Comparison of ENCODE assay signal across 9 mouse cellular contexts in the genomic region with DNA sequence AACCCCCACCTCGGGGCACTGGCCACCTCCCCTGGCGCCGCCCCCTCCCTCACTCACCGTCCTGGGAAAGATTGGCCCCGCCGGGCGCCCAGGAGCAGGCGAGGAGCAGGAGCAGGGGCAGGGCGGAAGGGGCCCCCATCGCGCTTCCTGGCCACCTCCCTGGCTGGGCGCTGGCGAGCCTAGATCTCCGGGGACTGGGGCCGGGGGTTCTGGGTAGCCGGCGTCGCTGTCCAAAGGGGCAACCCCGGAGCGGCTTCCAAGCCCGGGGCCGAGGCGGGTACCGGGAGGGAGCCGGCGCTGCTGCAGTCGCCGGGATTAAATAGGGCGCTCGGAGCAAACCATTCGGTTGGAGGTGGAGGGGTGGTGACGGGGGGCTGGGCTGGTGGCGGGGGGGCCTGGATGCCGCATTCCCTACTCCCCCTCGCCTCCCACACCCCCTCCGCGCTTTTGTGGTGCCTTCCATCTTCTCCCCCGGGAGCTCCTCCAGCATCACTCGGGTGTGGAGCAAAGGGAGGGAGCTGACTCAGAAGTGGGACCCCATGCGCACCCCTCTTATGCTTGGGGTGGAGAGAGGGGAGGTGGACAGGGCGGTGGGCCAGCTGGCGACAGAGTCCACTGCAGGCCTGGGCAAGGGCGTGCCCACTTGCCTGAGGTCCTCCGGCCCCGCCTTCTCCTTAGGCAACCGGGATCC. TPM values are rescaled to one million over a fixed set of nuclear protein-coding genes. Genes with fewer than 3 reads are reported as not detected.
A peak's percentile ranks its signal among the peaks of the same experiment; 100 is the strongest.
DNase-seq lines count a peak whose midpoint lies in the region; ATAC-seq and TF ChIP-seq lines count a peak whose summit lies in the region.
"Had no signal": no experiment of that assay in that cellular context is flagged by ENCODE, and none has a peak within 500 bp of the region (broad histone marks: within the 10 kb centered on the region; RNA-seq: fewer than 3 reads in every experiment).

A gene (minus strand): TSS at position 340 of the 691 bp plus-strand sequence.

- peak; percentile 42 for DNase-seq in lung, embryonic 14.5 days
- DNase-seq in lung, adult 2 months, result no peak
- DNase-seq in gastrocnemius, adult 2 months, result peak; percentile 73
- peak; percentile 81 for DNase-seq in right cerebral cortex, postnatal 25 days
- no peak for DNase-seq in ovary, adult 18-20 months (ENCODE audit: low spot score)

- H3K4me3 ChIP-seq in lung, embryonic 14.5 days (ENCODE audit: low read depth, low read length), result peak within 1 kb of the TSS; percentile 50
- no peak within 1 kb of the TSS for H3K4me3 ChIP-seq in lung, adult 2 months (replicated peaks; ENCODE audit: extremely low read depth, low read depth, low read length)
- H3K4me3 ChIP-seq in gastrocnemius, adult 2 months, result peak within 1 kb of the TSS; percentile 71
- H3K4me3 ChIP-seq in intestine, postnatal 0 days (ENCODE audit: low read depth, low read length), result peak within 1 kb of the TSS; percentile 37
- peak within 1 kb of the TSS; percentile 26 for H3K4me3 ChIP-seq in liver, embryonic 15.5 days (replicated peaks)

- H3K9ac ChIP-seq in lung, embryonic 14.5 days, result peak within 1 kb of the TSS; percentile 38
- H3K9ac ChIP-seq in intestine, postnatal 0 days (ENCODE audit: low read depth, low read length), result peak within 1 kb of the TSS; percentile 40; the same call in 1 of the 2 replicates
- H3K9ac ChIP-seq in liver, embryonic 15.5 days, result no peak within 1 kb of the TSS

- TF ChIP-seq POLR2A in lung, adult 2 months (IDR thresholded peaks at IDR 0.05; ENCODE audit: borderline replicate concordance, extremely low read depth, low read depth, low read length), result no peak

- no peak within 1 kb of the TSS for H3K27ac ChIP-seq in lung, embryonic 14.5 days (ENCODE audit: low read depth)
- peak within 1 kb of the TSS; percentile 67 for H3K27ac ChIP-seq in gastrocnemius, adult 2 months
- H3K27ac ChIP-seq in intestine, postnatal 0 days (ENCODE audit: low read depth, low read length), result no peak within 1 kb of the TSS
- no peak within 1 kb of the TSS for H3K27ac ChIP-seq in liver, embryonic 15.5 days (replicated peaks)
- H3K27ac ChIP-seq: macrophage had no signal

- intact Hi-C loops in gastrocnemius, adult 2 months (cut with DNase I), result no loop called here

- peak within 1 kb of the TSS; percentile 90 for H3K4me2 ChIP-seq in lung, embryonic 14.5 days
- H3K4me2 ChIP-seq in intestine, postnatal 0 days (replicated peaks; ENCODE audit: low read depth), result peak within 1 kb of the TSS; percentile 65
- peak within 1 kb of the TSS; percentile 40 for H3K4me2 ChIP-seq in liver, embryonic 15.5 days

- H3K9me3 ChIP-seq in lung, embryonic 14.5 days (ENCODE audit: low read depth, low read length), result no peaks in the 10 kb centered on the region
- H3K9me3 ChIP-seq in intestine, postnatal 0 days (ENCODE audit: control insufficient read depth), result no peaks in the 10 kb centered on the region
- no peaks in the 10 kb centered on the region for H3K9me3 ChIP-seq in liver, embryonic 15.5 days (replicated peaks)

- no peak for TF ChIP-seq CTCF in lung, embryonic 14.5 days (IDR thresholded peaks at IDR 0.05; ENCODE audit: low read depth)
- no peak for TF ChIP-seq CTCF in lung, adult 2 months (IDR thresholded peaks at IDR 0.05; ENCODE audit: insufficient read depth, low read length)
- TF ChIP-seq CTCF in gastrocnemius, adult 2 months (IDR thresholded peaks at IDR 0.05), result no peak
- no peak for TF ChIP-seq CTCF in intestine, postnatal 0 days (IDR thresholded peaks at IDR 0.05; ENCODE audit: low read depth)

- H3K36me3 ChIP-seq in lung, embryonic 14.5 days (ENCODE audit: insufficient read depth), result no peaks in the 10 kb centered on the region
- no peaks in the 10 kb centered on the region for H3K36me3 ChIP-seq in intestine, postnatal 0 days (ENCODE audit: control insufficient read depth, insufficient read depth)
- H3K36me3 ChIP-seq in liver, embryonic 15.5 days (replicated peaks), result no peaks in the 10 kb centered on the region

- ATAC-seq in lung, embryonic 14.5 days (ENCODE audit: insufficient read depth), result peak; percentile 80
- peak; percentile 19; the same call in 1 of the 2 replicates for ATAC-seq in common myeloid progenitor, adult 5-6 weeks (replicated peaks; ENCODE audit: low read depth, poor library complexity, severe bottlenecking)
- ATAC-seq in intestine, postnatal 0 days, result 0 out of 2 replicates have a peak, but pooled peaks have one; percentile 31
- no peak for ATAC-seq in liver, embryonic 15.5 days (ENCODE audit: insufficient read depth)

- peaks cover 24% of the 10 kb centered on the region for H3K27me3 ChIP-seq in lung, embryonic 14.5 days (ENCODE audit: insufficient read depth, low read length)
- peaks cover 21% of the 10 kb centered on the region for H3K27me3 ChIP-seq in intestine, postnatal 0 days (replicated peaks; ENCODE audit: control insufficient read depth, insufficient read depth, low read length)
- peaks cover 83% of the 10 kb centered on the region for H3K27me3 ChIP-seq in liver, embryonic 15.5 days

- 0 out of 2 replicates have a peak, but pooled peaks cover 3% of the 10 kb centered on the region for H3K4me1 ChIP-seq in lung, embryonic 14.5 days (ENCODE audit: insufficient read depth)
- H3K4me1 ChIP-seq in lung, adult 2 months (ENCODE audit: control insufficient read depth, insufficient read depth, low read length), result no peaks in the 10 kb centered on the region
- no peaks in the 10 kb centered on the region for H3K4me1 ChIP-seq in intestine, postnatal 0 days (replicated peaks; ENCODE audit: control insufficient read depth, insufficient read depth, low read length)
- H3K4me1 ChIP-seq in liver, embryonic 15.5 days (replicated peaks), result peaks cover 19% of the 10 kb centered on the region

- WGBS in lung, embryonic 14.5 days, result under 1% methylated on average over 45 of the region's 46 CpGs
- WGBS in lung, adult 2 months, result under 1% methylated on average over 43 of the region's 46 CpGs
- WGBS in intestine, postnatal 0 days, result under 1% methylated on average over 39 of the region's 46 CpGs
- under 1% methylated on average over 46 of the region's 46 CpGs for WGBS in liver, embryonic 15.5 days (ENCODE audit: insufficient replicate concordance)

RNA-seq across cellular contexts. Expression of the gene that starts here (rescaled TPM):
- polyA plus RNA-seq in lung, embryonic 14.5 days (2014; fragmentation: Nextera tagmentation; extraction: Ambion mirVana), result 4.1 and 4.9 TPM in 2 replicates
- polyA plus RNA-seq in lung, adult 2 months (2012; rRNA removed), result 1.6 and 3.6 TPM in 2 replicates
- 0.05 TPM in 1 of 2 replicates, not detected in the other for total RNA-seq in common myeloid progenitor, adult 5-6 weeks (2017)
- total RNA-seq in gastrocnemius, adult 2 months (2021), result 10 to 100 TPM in 1 of 2 experiments, 1 to 10 TPM in 1; 7.2 to 12.2 TPM
- polyA plus RNA-seq in intestine, postnatal 0 days (2015; fragmentation: Nextera tagmentation; extraction: Ambion mirVana), result 0.85 and 1.2 TPM in 2 replicates
- polyA plus RNA-seq in liver, embryonic 15.5 days (2015; fragmentation: Nextera tagmentation; extraction: Ambion mirVana), result 1.7 and 2.0 TPM in 2 replicates
- polyA plus RNA-seq: macrophage had no signal

Comparison
In these comparisons a context has a peak if more than half of its experiments do, and no peak if none do; other contexts are left out.
1. DNase-seq: peak in lung, embryonic 14.5 days (single experiment), gastrocnemius, adult 2 months (single experiment) and right cerebral cortex, postnatal 25 days (single experiment); none in lung, adult 2 months (single experiment) and ovary, adult 18-20 months (single experiment).
2. Peak in ATAC-seq in common myeloid progenitor, adult 5-6 weeks; RNA of the gene not detected or under 1 TPM.
3. H3K4me2 ChIP-seq: peak in every context shown above with its lines; median percentile 90 in lung, embryonic 14.5 days; 65 in intestine, postnatal 0 days; 40 in liver, embryonic 15.5 days.